Mouse (Mus musculus): ENCODE results near the gene Gpr139.

GRCm38 (mm10) chr7:119105878-119106277, 78.5 kb downstream of the Gpr139 start:
- TF ChIP-seq TCF12 (IDR thresholded peaks at IDR 0.05; ENCODE audit: low read depth, low read length) = no peak
- no peak for TF ChIP-seq POLR2A (IDR thresholded peaks at IDR 0.05; ENCODE audit: control insufficient read depth in 1 of 2, insufficient read depth in 1 of 2, low read depth in 1 of 2, low read length in 2 of 2, poor library complexity in 1 of 2)
- no peak for TF ChIP-seq CTCF (IDR thresholded peaks at IDR 0.05 in 2 of 3, conservative IDR thresholded peaks at IDR 0.05 in 1 of 3; ENCODE audit: control insufficient read depth in 1 of 3, insufficient read depth in 1 of 3, low read depth in 2 of 3, low read length in 3 of 3, poor library complexity in 1 of 3, severe bottlenecking in 1 of 3)
- TF ChIP-seq MEF2A (IDR thresholded peaks at IDR 0.05; ENCODE audit: extremely low read depth, insufficient replicate concordance, low read depth, low read length, poor library complexity, severe bottlenecking) = no peak
- no peak for TF ChIP-seq NRF1 (IDR thresholded peaks at IDR 0.05; ENCODE audit: insufficient read depth, low read depth, low read length, poor library complexity, severe bottlenecking)
- no peak for TF ChIP-seq ZC3H11A (IDR thresholded peaks at IDR 0.05; ENCODE audit: low read depth, low read length)
- TF ChIP-seq MAX (IDR thresholded peaks at IDR 0.05; ENCODE audit: low read length) = no peak
- no peak for TF ChIP-seq GATA1 (IDR thresholded peaks at IDR 0.05; ENCODE audit: low read depth, low read length)
- no peak for TF ChIP-seq ELF1 (IDR thresholded peaks at IDR 0.05; ENCODE audit: low read depth, low read length)
- no peak for TF ChIP-seq USF1 (IDR thresholded peaks at IDR 0.05; ENCODE audit: low read depth, low read length)

Measured in MEL (cell line).